Mouse (Mus musculus) liver, adult 2 months (tissue): ENCODE results near the gene Ttc16. TPM values are rescaled to one million over a fixed set of nuclear protein-coding genes. Genes with fewer than 3 reads are reported as not detected.

Experiments used
- DNase-seq: peaks from one replicate; pipeline ENCODE4 v3.0.0-alpha.2; 2011; ENCODE audit warnings: low read depth, low spot score; ENCODE audit errors: extremely low read depth
- H3K27ac ChIP-seq: fragments of 200-500 bp; replicated peaks from 2 replicates; pipeline ENCODE4 v1.5.1; 2012; ENCODE audit warnings: low read depth, mild to moderate bottlenecking, control low read depth, inconsistent platforms, low read length; ENCODE audit not compliant: insufficient read depth
- H3K27me3 ChIP-seq: fragments of 200-500 bp; 2 replicates; pipeline ENCODE4 v1.6.1; 2012; ENCODE audit warnings: mild to moderate bottlenecking, moderate library complexity, low read length, inconsistent platforms; ENCODE audit not compliant: control insufficient read depth, insufficient read depth
- H3K36me3 ChIP-seq: fragments of 200-500 bp; 2 replicates; pipeline ENCODE4 v1.6.1; 2012; ENCODE audit warnings: low read length, inconsistent platforms; ENCODE audit not compliant: control insufficient read depth, insufficient read depth
- H3K4me1 ChIP-seq: fragments of 200-500 bp; 2 replicates; pipeline ENCODE4 v1.6.1; 2011; ENCODE audit warnings: low read length; ENCODE audit not compliant: control insufficient read depth, insufficient read depth
- H3K4me3 ChIP-seq: fragments of 200-500 bp; 2 replicates; pipeline ENCODE4 v1.5.1; 2011; ENCODE audit warnings: low read depth, mild to moderate bottlenecking, control low read depth, low read length, moderate library complexity; ENCODE audit not compliant: insufficient read depth
- H3K79me2 ChIP-seq: fragments of 200-500 bp; 2 replicates; pipeline ENCODE4 v1.6.1; 2012; ENCODE audit warnings: inconsistent platforms, mild to moderate bottlenecking, low read length, moderate library complexity; ENCODE audit not compliant: control insufficient read depth, insufficient read depth
- H3K9ac ChIP-seq: fragments of 200-500 bp; 2 replicates; pipeline ENCODE4 v1.6.1; 2012; ENCODE audit warnings: low read depth, mild to moderate bottlenecking, control low read depth, inconsistent platforms, low read length
- CTCF ChIP-seq: fragments of 200-500 bp; IDR thresholded peaks from 2 replicates; pipeline ENCODE4 v1.5.1; 2011; ENCODE audit warnings: low read depth, low read length, control low read depth
- POLR2A ChIP-seq: fragments of 200-500 bp; IDR thresholded peaks from 2 replicates; pipeline ENCODE4 v1.6.1; 2011; ENCODE audit warnings: low read length, control low read depth; ENCODE audit not compliant: insufficient read depth; ENCODE audit errors: extremely low read depth
- WGBS: fragments of 180-500 bp; shearing (Covaris S2); methylation state at CpG from one replicate; pipeline ENCODE4 v1.1.7; 2018; 5-methylcytosine and 5-hydroxymethylcytosine counted together
- polyA plus RNA-seq: library from polyadenylated mRNA; depleted of rRNA; stranded (reverse); fragments of >200 nt; gene quantifications from 2 replicates; pipeline ENCODE4 v1.2.3, GENCODE M21; 2012
- total RNA-seq: library from RNA; depleted of rRNA; stranded (reverse); fragments of >200 nt; gene quantifications from 2 replicates; pipeline ENCODE4 v1.2.3, GENCODE M21; 2014

Ttc16 gene
- total and polyA plus RNA-seq, 2 experiments, result under 0.01 to 0.10 TPM

GRCm38 (mm10) chr2:32714117-32714986, 61.1 kb downstream of the Ttc16 start:
- Histone ChIP-seq H3K9ac (peak overlapping the region; percentile 9), H3K4me3 (no peak overlapping the region), H3K36me3 (peaks cover 8% of the 10 kb centered on the region; the same call in 1 of the 2 replicates), H3K27ac (peak overlapping the region; percentile 80), H3K4me1 (peaks cover 22% of the 10 kb centered on the region), H3K79me2 (peaks cover 24% of the 10 kb centered on the region), H3K27me3 (no peaks in the 10 kb centered on the region)
- WGBS, result 24% methylated on average over 11 of the region's 11 CpGs
- DNase-seq, result peak; percentile 65
- no peak for TF ChIP-seq POLR2A
- TF ChIP-seq CTCF, result no peak

- DNase-seq, result peak; percentile 79
- Histone ChIP-seq H3K4me3 (peak within 1 kb of the TSS; percentile 77), H3K27ac (peak within 1 kb of the TSS; percentile 93), H3K27me3 (no peaks in the 10 kb centered on the region), H3K9ac (peak within 1 kb of the TSS; percentile 98), H3K36me3 (peaks cover 17% of the 10 kb centered on the region), H3K4me1 (peaks cover 22% of the 10 kb centered on the region), H3K79me2 (peaks cover 30% of the 10 kb centered on the region)
- TF ChIP-seq POLR2A (peak; percentile 41; the same call in 1 of the 2 replicates), CTCF (peak; percentile 95)
- WGBS, result under 1% methylated on average over 61 of the region's 79 CpGs
These were observed 62.3 kb downstream of the Ttc16 start, which contains the start of gene Cdk9 for GRCm38 (mm10) chr2:32712934-32713817. TSS of gene Cdk9 (minus strand) at chr2:32713076.

- H3K27me3 ChIP-seq, result no peaks in the 10 kb centered on the region
- H3K4me1 ChIP-seq, result peaks cover 22% of the 10 kb centered on the region
- peak; percentile 38; the same call in 1 of the 2 replicates for TF ChIP-seq POLR2A
- no peak for TF ChIP-seq CTCF
- H3K79me2 ChIP-seq, result peaks cover 33% of the 10 kb centered on the region
- WGBS, result under 1% methylated on average over 41 of the region's 44 CpGs
- H3K9ac ChIP-seq, result peak overlapping the region; percentile 98
- H3K4me3 ChIP-seq, result peak overlapping the region; percentile 77
- peaks cover 21% of the 10 kb centered on the region for H3K36me3 ChIP-seq
- peak overlapping the region; percentile 93 for H3K27ac ChIP-seq
- DNase-seq, result peak; percentile 64
These were observed 62.9 kb downstream of the Ttc16 start for GRCm38 (mm10) chr2:32712586-32712933.

GRCm38 (mm10) chr2:32712108-32712551, 63.3 kb downstream of the Ttc16 start:
- Histone ChIP-seq H3K79me2 (peaks cover 34% of the 10 kb centered on the region), H3K36me3 (peaks cover 22% of the 10 kb centered on the region), H3K9ac (peak overlapping the region; percentile 98), H3K27me3 (no peaks in the 10 kb centered on the region), H3K4me3 (peak overlapping the region; percentile 77), H3K4me1 (peaks cover 22% of the 10 kb centered on the region), H3K27ac (peak overlapping the region; percentile 45)
- no peak for DNase-seq
- TF ChIP-seq CTCF, result no peak
- TF ChIP-seq POLR2A, result no peak
- WGBS, result under 1% methylated on average over 41 of the region's 41 CpGs

DNA sequence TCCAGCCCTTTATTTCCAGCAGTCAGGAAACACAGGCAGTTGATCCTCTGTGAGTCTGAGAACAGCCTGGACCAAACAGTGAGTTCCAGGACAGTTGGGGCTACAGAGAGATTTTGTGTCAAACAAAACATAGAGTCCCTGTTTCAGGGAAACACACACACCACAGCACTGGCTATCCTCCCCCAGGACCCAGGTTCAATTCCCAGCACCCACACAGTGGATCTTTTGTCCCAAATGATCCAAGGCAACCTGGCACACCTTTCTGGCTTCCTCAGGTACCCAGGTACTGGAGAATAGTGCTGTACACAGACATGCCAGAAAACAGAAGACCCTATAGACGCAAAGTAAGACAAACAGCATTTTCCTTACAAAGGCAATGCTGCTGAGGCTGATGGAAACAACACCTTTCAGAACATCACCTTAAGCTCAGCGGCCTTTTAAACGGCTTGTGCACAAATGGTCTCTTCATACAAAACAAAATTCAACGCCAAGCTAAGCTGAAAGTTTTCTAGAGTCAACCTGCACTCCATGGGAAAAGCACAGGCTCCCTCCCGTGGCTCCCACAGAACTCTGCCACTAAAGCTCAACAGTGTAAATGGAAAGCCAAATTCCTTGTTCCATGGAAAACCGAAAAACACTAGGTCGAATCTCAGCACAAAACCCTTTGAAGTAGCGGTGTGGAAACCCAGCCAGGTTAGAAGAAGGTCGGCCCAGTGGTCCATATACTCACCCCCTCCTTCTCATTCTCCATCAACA, 64.0 kb downstream of the Ttc16 start:
- peak overlapping the region; percentile 77 for H3K4me3 ChIP-seq
- H3K27me3 ChIP-seq, result no peaks in the 10 kb centered on the region
- no peak for DNase-seq
- H3K27ac ChIP-seq, result peak overlapping the region; percentile 45
- peaks cover 22% of the 10 kb centered on the region for H3K4me1 ChIP-seq
- no peak; the same call in 1 of the 2 replicates for TF ChIP-seq CTCF
- no peak for TF ChIP-seq POLR2A
- 15% methylated on average over 9 of the region's 9 CpGs for WGBS
- peak overlapping the region; percentile 98 for H3K9ac ChIP-seq
- peaks cover 37% of the 10 kb centered on the region for H3K79me2 ChIP-seq
- H3K36me3 ChIP-seq, result peaks cover 28% of the 10 kb centered on the region
